Mouse (Mus musculus) CD8-positive naive resting alpha-beta T cell, adult 57 days (primary cell): ENCODE measurements around the gene Enpep. TPM values are rescaled to one million over a fixed set of nuclear protein-coding genes. Genes with fewer than 3 reads are reported as not detected.

ENCODE experiments used
- total RNA-seq: library from RNA; stranded (reverse); gene quantifications from one replicate; pipeline ENCODE4 v1.2.4, GENCODE M21; 2023

Enpep gene
- not detected for total RNA-seq

DNA sequence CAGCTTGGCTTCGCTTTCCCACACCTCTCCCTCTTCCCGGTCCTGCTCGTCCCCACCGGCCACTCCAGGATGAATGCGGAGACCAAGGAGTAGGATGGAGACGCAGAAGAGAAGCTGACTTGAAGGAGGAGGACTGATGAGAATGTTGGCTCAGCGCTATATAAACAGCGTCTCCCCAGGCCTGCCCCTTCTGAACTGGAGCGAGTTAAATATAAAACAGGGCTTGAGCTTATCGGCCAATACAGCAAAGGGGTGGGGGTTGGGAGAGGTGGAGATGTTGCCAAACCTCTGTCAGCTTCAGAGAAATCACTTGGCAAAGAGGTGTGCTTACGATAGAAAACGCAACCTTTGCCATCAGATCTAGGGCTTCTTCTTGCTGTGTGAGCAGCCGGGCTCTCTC is at the start of gene Enpep:
Gene Enpep (minus strand): TSS at position 135 of the 400 bp plus-strand sequence.

Other genes starting within 250 kb of the Enpep start
- 0.67 TPM for gene Pitx2, start 132.8 kb downstream of the Enpep start, total RNA-seq
- 7.4 TPM for gene Elovl6, start 199.6 kb upstream of the Enpep start, total RNA-seq